Mouse (Mus musculus) limb, embryonic 10.5 days (tissue): Measurements from ENCODE around the gene Stx5a. TPM values are rescaled to one million over a fixed set of nuclear protein-coding genes. Genes with fewer than 3 reads are reported as not detected.

ENCODE experiments used
- DNase-seq: peaks from one replicate; pipeline ENCODE4 v3.0.0-alpha.2; 2017; ENCODE audit warnings: low spot score
- H3K27ac ChIP-seq: fragments of 300-500 bp; sonication (generic); 2 replicates; pipeline ENCODE4 v1.5.1; 2016; ENCODE audit warnings: mild to moderate bottlenecking
- H3K27me3 ChIP-seq: fragments of 300-500 bp; sonication (generic); 2 replicates; pipeline ENCODE4 v1.6.1; 2016; ENCODE audit warnings: low read depth, mild to moderate bottlenecking; ENCODE audit not compliant: poor library complexity, severe bottlenecking
- H3K36me3 ChIP-seq: fragments of 300-500 bp; sonication (generic); 2 replicates; pipeline ENCODE4 v1.6.1; 2016; ENCODE audit warnings: mild to moderate bottlenecking, moderate library complexity
- H3K4me1 ChIP-seq: fragments of 300-500 bp; sonication (generic); 2 replicates; pipeline ENCODE4 v1.6.1; 2016
- H3K4me3 ChIP-seq: fragments of 300-500 bp; sonication (generic); 2 replicates; pipeline ENCODE4 v1.5.1; 2016; ENCODE audit warnings: mild to moderate bottlenecking, moderate library complexity
- H3K9me3 ChIP-seq: fragments of 300-500 bp; sonication (generic); replicated peaks from 2 replicates; pipeline ENCODE4 v1.6.1; 2016; ENCODE audit warnings: mild to moderate bottlenecking
- WGBS: fragments of 180-500 bp; shearing (Covaris S2); methylation state at CpG from one replicate; pipeline ENCODE4 v1.1.7; 2016; 5-methylcytosine and 5-hydroxymethylcytosine counted together
- polyA plus RNA-seq: library from polyadenylated mRNA; unstranded; fragments of >200 nt; fragmentation: Nextera tagmentation; extraction: Ambion mirVana; gene quantifications from 2 replicates; pipeline ENCODE4 v1.2.1, GENCODE M21; 2016

The Stx5a gene
- polyA plus RNA-seq: 99.3 and 134 TPM in 2 replicates

DNA sequence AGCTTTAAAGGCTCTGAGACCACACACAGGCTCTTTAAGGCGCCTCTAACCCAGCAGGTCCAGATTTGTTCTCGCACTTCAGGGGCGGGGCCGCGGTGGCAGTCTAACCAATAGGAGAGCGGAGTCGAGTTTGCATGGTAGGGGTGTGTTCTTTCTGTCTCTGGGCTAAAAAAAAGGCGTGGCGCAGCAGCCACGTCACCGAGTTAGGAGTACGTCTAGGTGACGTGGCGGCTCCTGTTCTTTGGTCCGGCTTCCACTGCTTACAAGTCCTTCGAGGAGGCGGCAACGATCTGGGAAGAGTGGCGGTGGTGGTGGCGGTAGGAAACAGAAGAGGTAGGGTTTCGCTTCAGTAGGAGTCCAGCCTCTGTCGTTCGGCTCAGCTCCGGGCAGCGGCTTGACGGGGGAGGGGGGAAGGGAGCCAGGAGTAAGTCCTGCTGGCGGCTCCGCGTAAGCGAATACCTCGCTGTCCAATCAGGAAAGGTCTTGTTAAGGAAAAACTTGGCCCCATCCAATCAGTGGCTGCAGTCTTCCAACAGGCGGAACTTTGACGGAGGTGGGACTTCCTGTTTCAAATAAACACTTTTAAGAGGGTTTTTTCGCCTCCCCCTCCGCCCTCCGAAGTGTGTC, at the start of gene Stx5a:
Gene Stx5a, plus strand, starts transcription at position 171 of the 627 bp plus-strand sequence.
- peak within 1 kb of the TSS; percentile 95 for H3K27ac ChIP-seq
- H3K9me3 ChIP-seq: no peaks in the 10 kb centered on the region
- no peaks in the 10 kb centered on the region for H3K27me3 ChIP-seq
- peaks cover 24% of the 10 kb centered on the region for H3K4me1 ChIP-seq
- WGBS: under 1% methylated on average over 36 of the region's 36 CpGs
- peak; percentile 93 for DNase-seq
- peak within 1 kb of the TSS; percentile 87 for H3K4me3 ChIP-seq
- H3K36me3 ChIP-seq: peaks cover 78% of the 10 kb centered on the region

- Histone ChIP-seq H3K27me3 (no peaks in the 10 kb centered on the region), H3K27ac (no peak overlapping the region), H3K4me3 (no peak overlapping the region), H3K9me3 (no peaks in the 10 kb centered on the region), H3K4me1 (no peaks in the 10 kb centered on the region), H3K36me3 (no peaks in the 10 kb centered on the region)
- DNase-seq: no peak
- WGBS: 80% methylated on average over 9 of the region's 9 CpGs
Observed at GRCm38 (mm10) chr19:8691871-8692539, 49.2 kb upstream of the Stx5a start.

DNA sequence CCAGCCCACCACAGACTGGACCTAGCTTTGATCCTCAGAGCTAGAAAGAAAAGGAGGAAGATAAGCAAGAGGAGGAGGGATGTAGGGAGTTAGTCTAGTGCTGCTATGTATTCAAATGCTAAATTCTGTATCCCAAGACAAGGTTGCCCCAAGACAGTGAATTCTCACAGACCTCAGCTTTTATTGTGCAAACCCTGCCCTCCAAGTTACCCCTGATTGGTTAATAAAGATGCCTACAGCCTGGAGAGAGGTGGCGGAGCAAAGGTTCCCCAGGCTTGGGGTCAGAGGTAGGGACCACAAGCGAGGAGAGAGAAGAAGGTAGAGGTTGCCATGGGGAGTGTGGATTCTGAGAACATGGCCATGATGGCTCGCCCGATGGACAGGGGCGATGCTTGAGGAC, 48.5 kb upstream of the Stx5a start:
- Histone ChIP-seq H3K9me3 (no peaks in the 10 kb centered on the region), H3K27me3 (no peaks in the 10 kb centered on the region), H3K27ac (no peak overlapping the region), H3K4me3 (no peak overlapping the region), H3K4me1 (no peaks in the 10 kb centered on the region), H3K36me3 (no peaks in the 10 kb centered on the region)
- 69% methylated on average over 5 of the region's 5 CpGs for WGBS
- no peak for DNase-seq

GRCm38 (mm10) chr19:8695330-8695729, 45.9 kb upstream of the Stx5a start:
- no peak overlapping the region for H3K27ac ChIP-seq
- H3K4me3 ChIP-seq: no peak overlapping the region
- no peaks in the 10 kb centered on the region for H3K36me3 ChIP-seq
- H3K4me1 ChIP-seq: no peaks in the 10 kb centered on the region
- WGBS: 55% methylated on average over 6 of the region's 6 CpGs
- H3K9me3 ChIP-seq: no peaks in the 10 kb centered on the region
- no peaks in the 10 kb centered on the region for H3K27me3 ChIP-seq
- no peak for DNase-seq

DNA sequence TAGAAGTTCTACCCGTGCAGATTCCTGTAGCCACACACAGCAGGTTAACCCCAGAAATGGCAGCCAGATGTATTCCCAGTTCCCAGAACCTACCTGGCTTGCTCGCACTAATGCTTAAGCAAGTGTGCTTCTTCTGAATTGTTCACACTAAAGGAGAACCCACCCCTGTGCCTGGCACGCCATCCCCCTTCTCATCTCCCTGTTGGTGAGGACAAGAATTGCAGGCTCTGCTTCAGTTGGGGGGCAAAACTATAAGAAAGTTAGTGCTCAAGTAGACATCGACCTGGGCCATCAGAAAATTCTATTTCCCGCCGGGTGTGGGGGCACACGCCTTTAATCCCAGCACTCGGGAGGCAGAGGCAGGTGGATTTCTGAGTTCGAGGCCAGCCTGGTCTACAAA, 41.6 kb upstream of the Stx5a start:
- Histone ChIP-seq H3K4me3 (no peak overlapping the region), H3K4me1 (no peaks in the 10 kb centered on the region), H3K27ac (no peak overlapping the region), H3K36me3 (no peaks in the 10 kb centered on the region), H3K9me3 (no peaks in the 10 kb centered on the region), H3K27me3 (no peaks in the 10 kb centered on the region)
- 81% methylated on average over 9 of the region's 9 CpGs for WGBS
- DNase-seq: no peak

GRCm38 (mm10) chr19:8702458-8702857, 38.8 kb upstream of the Stx5a start:
- DNase-seq: no peak
- Histone ChIP-seq H3K36me3 (peaks cover 15% of the 10 kb centered on the region), H3K4me1 (no peaks in the 10 kb centered on the region), H3K9me3 (no peaks in the 10 kb centered on the region), H3K27me3 (no peaks in the 10 kb centered on the region), H3K4me3 (no peak overlapping the region), H3K27ac (no peak overlapping the region)
- WGBS: 84% methylated on average over 3 of the region's 3 CpGs

GRCm38 (mm10) chr19:8703571-8703970, 37.6 kb upstream of the Stx5a start:
- Histone ChIP-seq H3K27ac (no peak overlapping the region), H3K4me1 (no peaks in the 10 kb centered on the region), H3K36me3 (peaks cover 26% of the 10 kb centered on the region), H3K9me3 (no peaks in the 10 kb centered on the region), H3K4me3 (no peak overlapping the region), H3K27me3 (no peaks in the 10 kb centered on the region)
- no peak for DNase-seq
- 60% methylated on average over 4 of the region's 4 CpGs for WGBS

DNA sequence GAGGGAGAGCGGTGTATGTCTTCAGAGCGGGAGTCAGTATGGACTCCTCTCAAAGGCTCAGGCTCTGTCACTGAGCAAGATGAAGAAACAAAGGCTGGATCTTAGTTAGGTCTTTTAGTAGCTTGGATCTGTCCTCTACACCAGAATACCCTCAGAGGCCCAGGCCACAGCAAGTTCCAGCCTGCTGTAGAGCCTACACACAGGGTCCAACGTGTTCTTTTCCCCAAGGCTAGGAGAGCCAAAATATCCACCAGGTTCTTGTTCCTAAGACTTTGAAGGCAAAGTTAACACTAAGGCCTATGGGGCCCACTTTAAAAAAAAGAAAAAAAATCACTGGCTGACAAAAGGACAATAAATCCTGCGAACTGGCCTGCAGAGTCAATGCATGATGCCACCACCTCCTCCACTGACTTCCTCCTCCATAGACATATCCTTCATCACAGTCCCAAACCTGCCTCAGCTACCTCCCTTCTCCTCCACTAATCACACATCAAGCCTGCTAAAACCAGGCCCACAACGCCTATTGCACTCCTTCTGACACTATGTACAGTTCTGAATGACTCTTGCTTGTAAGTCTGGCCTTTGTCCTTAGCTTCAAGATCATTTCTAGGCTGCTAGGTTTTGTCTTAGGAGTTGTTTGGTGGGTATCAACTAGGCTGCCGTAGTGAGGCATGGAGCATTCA, 36.0 kb upstream of the Stx5a start:
- 83% methylated on average over 6 of the region's 6 CpGs for WGBS
- no peak overlapping the region for H3K4me3 ChIP-seq
- no peaks in the 10 kb centered on the region for H3K27me3 ChIP-seq
- no peaks in the 10 kb centered on the region for H3K9me3 ChIP-seq
- no peaks in the 10 kb centered on the region for H3K4me1 ChIP-seq
- no peak for DNase-seq
- peaks cover 42% of the 10 kb centered on the region for H3K36me3 ChIP-seq
- H3K27ac ChIP-seq: 0 out of 2 replicates have a peak overlapping the region, but pooled peaks have one; percentile 25

DNA sequence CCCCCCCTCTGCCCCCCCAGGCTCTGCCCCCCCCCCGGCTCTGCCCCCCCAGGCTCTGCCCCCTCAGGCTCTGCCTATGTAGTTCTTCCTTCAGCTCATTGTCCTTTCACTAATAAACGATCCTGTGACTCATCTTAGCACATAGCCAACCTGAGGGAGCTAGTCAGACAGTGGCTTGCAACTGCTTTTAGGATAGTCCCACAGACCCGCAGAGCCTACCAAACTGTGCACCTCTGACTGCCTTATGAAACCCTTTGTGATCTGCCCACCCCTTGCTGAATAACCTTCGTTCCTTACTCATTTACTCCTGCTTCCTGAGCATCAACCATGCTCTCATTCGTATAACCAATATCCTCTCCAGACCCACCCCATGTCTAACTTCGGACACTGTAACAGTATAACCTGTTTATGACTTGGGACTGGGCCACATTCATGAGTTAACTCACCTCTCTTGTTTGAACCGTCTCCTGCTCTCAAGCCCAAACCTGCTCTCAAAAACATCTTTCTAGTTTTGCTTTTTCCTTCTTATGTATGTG, 35.0 kb upstream of the Stx5a start:
- Histone ChIP-seq H3K4me3 (no peak overlapping the region), H3K9me3 (no peaks in the 10 kb centered on the region), H3K4me1 (no peaks in the 10 kb centered on the region), H3K27me3 (no peaks in the 10 kb centered on the region), H3K27ac (no peak overlapping the region), H3K36me3 (peaks cover 52% of the 10 kb centered on the region)
- WGBS: 84% methylated on average over 7 of the region's 7 CpGs
- DNase-seq: no peak

- Histone ChIP-seq H3K36me3 (peaks cover 60% of the 10 kb centered on the region), H3K4me3 (no peak overlapping the region), H3K4me1 (peaks cover 7% of the 10 kb centered on the region), H3K27ac (no peak overlapping the region), H3K9me3 (no peaks in the 10 kb centered on the region), H3K27me3 (no peaks in the 10 kb centered on the region)
- no peak for DNase-seq
- WGBS: 96% methylated on average over 7 of the region's 7 CpGs
Observed at GRCm38 (mm10) chr19:8706930-8707329, 34.3 kb upstream of the Stx5a start.

- peaks cover 65% of the 10 kb centered on the region for H3K36me3 ChIP-seq
- H3K4me3 ChIP-seq: no peak overlapping the region
- DNase-seq: no peak
- peaks cover 17% of the 10 kb centered on the region for H3K4me1 ChIP-seq
- no peaks in the 10 kb centered on the region for H3K9me3 ChIP-seq
- 94% methylated on average over 8 of the region's 8 CpGs for WGBS
- no peak overlapping the region for H3K27ac ChIP-seq
- no peaks in the 10 kb centered on the region for H3K27me3 ChIP-seq
Observed at GRCm38 (mm10) chr19:8708954-8709353, 32.3 kb upstream of the Stx5a start.

- no peak for DNase-seq
- H3K27ac ChIP-seq: no peak overlapping the region
- H3K36me3 ChIP-seq: peaks cover 65% of the 10 kb centered on the region
- H3K27me3 ChIP-seq: no peaks in the 10 kb centered on the region
- no peak overlapping the region for H3K4me3 ChIP-seq
- WGBS: 96% methylated on average over 2 of the region's 2 CpGs
- H3K9me3 ChIP-seq: no peaks in the 10 kb centered on the region
- H3K4me1 ChIP-seq: peaks cover 21% of the 10 kb centered on the region
Observed at GRCm38 (mm10) chr19:8710057-8710456, 31.2 kb upstream of the Stx5a start.

- H3K4me1 ChIP-seq: peaks cover 21% of the 10 kb centered on the region
- H3K27me3 ChIP-seq: no peaks in the 10 kb centered on the region
- no peaks in the 10 kb centered on the region for H3K9me3 ChIP-seq
- 89% methylated on average over 4 of the region's 4 CpGs for WGBS
- peak overlapping the region; percentile 93; the same call in 1 of the 2 replicates for H3K27ac ChIP-seq
- peaks cover 58% of the 10 kb centered on the region for H3K36me3 ChIP-seq
- H3K4me3 ChIP-seq: peak overlapping the region; percentile 82
- DNase-seq: no peak
Observed at GRCm38 (mm10) chr19:8711506-8711905, 29.7 kb upstream of the Stx5a start.
